Mouse (Mus musculus) testis, adult 2 months (tissue): ENCODE data around the gene Pnpla1. TPM values are rescaled to one million over a fixed set of nuclear protein-coding genes. Genes with fewer than 3 reads are reported as not detected.

Source experiments
- H3K27ac ChIP-seq: fragments of 200-500 bp; 2 replicates; pipeline ENCODE4 v1.5.1; 2012; ENCODE audit warnings: low read depth, low read length; ENCODE audit not compliant: control insufficient read depth, insufficient read depth
- H3K27me3 ChIP-seq: fragments of 200-500 bp; 2 replicates; pipeline ENCODE4 v1.6.1; 2012; ENCODE audit warnings: mild to moderate bottlenecking, low read length, moderate library complexity; ENCODE audit not compliant: control insufficient read depth, insufficient read depth
- H3K36me3 ChIP-seq: fragments of 200-500 bp; 2 replicates; pipeline ENCODE4 v1.6.1; 2012; ENCODE audit warnings: mild to moderate bottlenecking, low read length; ENCODE audit not compliant: control insufficient read depth, insufficient read depth
- H3K4me1 ChIP-seq: fragments of 200-500 bp; 2 replicates; pipeline ENCODE4 v1.6.1; 2012; ENCODE audit warnings: low read length; ENCODE audit not compliant: control insufficient read depth, insufficient read depth
- H3K4me3 ChIP-seq: fragments of 200-500 bp; 2 replicates; pipeline ENCODE4 v1.5.1; 2012; ENCODE audit warnings: low read depth, mild to moderate bottlenecking, low read length, moderate library complexity, mixed read lengths; ENCODE audit not compliant: control insufficient read depth
- CTCF ChIP-seq: fragments of 200-500 bp; IDR thresholded peaks from 2 replicates; pipeline ENCODE4 v1.5.1; 2012; ENCODE audit warnings: low read depth, mild to moderate bottlenecking, inconsistent platforms, low read length, moderate library complexity; ENCODE audit not compliant: control insufficient read depth, insufficient read depth, insufficient replicate concordance
- POLR2A ChIP-seq: fragments of 200-500 bp; IDR thresholded peaks from 2 replicates; pipeline ENCODE4 v1.6.1; 2012; ENCODE audit warnings: low read depth, mild to moderate bottlenecking, inconsistent platforms, low read length, moderate library complexity; ENCODE audit not compliant: control insufficient read depth
- polyA plus RNA-seq: library from polyadenylated mRNA; depleted of rRNA; stranded (reverse); fragments of >200 nt; gene quantifications from 2 replicates; pipeline ENCODE4 v1.2.3, GENCODE M21; 2012

The Pnpla1 gene
- polyA plus RNA-seq, 1 experiment = 0.79 TPM

- Histone ChIP-seq H3K36me3 (no peaks in the 10 kb centered on the region), H3K4me1 (peaks cover 23% of the 10 kb centered on the region), H3K4me3 (no peak overlapping the region), H3K27me3 (no peaks in the 10 kb centered on the region), H3K27ac (no peak overlapping the region)
- TF ChIP-seq CTCF = peak; percentile 36; the same call in 1 of the 2 replicates
- no peak for TF ChIP-seq POLR2A
Observed at GRCm38 (mm10) chr17:28910139-28910538, 51.9 kb downstream of the Pnpla1 start.

- TF ChIP-seq CTCF (no peak), POLR2A (no peak)
- H3K27ac ChIP-seq = no peak overlapping the region
Observed at GRCm38 (mm10) chr17:28913200-28913599, 55.0 kb downstream of the Pnpla1 start.

DNA sequence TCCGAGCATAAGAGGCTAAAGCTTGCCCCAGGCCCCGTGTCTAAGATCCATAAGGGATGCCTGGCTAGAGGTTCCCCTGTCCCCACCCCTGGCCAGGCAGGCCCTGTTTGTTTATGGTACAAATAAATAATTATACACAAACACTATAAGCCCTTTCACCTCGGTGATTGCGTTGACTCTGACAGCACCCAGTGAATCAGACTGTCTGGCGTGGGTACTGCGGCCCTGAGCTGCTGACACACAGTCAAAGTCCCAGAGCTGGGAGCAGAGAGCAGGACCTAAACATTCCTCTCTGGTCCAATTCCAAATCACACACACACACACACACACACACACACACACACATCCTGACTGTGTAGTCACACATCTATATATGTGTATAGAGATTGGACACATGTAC is 55.7 kb downstream of the Pnpla1 start:
- Histone ChIP-seq H3K4me1 (peaks cover 14% of the 10 kb centered on the region), H3K4me3 (no peak overlapping the region), H3K27me3 (no peaks in the 10 kb centered on the region), H3K36me3 (no peaks in the 10 kb centered on the region), H3K27ac (no peak overlapping the region)
- TF ChIP-seq POLR2A = no peak
- no peak for TF ChIP-seq CTCF

More at GRCm38 (mm10) chr17:28913200-28913599, 55.0 kb downstream of the Pnpla1 start:
- Histone ChIP-seq H3K4me3 (no peak overlapping the region), H3K4me1 (peaks cover 18% of the 10 kb centered on the region), H3K36me3 (no peaks in the 10 kb centered on the region), H3K27me3 (no peaks in the 10 kb centered on the region)

- Histone ChIP-seq H3K27ac (no peak within 1 kb of the TSS), H3K36me3 (no peaks in the 10 kb centered on the region), H3K27me3 (no peaks in the 10 kb centered on the region), H3K4me3 (no peak within 1 kb of the TSS), H3K4me1 (peaks cover 7% of the 10 kb centered on the region)
- TF ChIP-seq CTCF = no peak
Observed at GRCm38 (mm10) chr17:28915060-28915628, 56.9 kb downstream of the Pnpla1 start, which contains the start of gene 4930539E08Rik. 4930539E08Rik (minus strand) TSS chr17:28915324.

DNA sequence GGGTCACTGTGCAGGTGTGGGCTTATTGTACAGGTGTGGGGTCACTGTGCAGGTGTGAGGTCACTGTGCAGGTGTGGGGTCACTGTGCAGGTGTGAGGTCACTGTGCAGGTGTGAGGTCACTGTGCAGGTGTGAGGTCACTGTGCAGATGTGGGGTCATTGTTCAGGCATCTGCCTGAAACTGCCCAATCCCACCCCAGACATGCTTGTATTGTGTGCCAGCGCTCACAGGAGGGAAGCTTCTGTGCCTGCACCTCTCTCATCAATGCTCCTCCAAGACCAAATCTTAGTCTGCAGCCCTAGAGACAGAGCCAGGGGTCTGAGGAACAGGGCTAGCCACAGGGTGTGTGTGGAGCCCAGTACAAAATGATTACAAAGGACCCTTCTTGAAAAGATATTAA is 58.3 kb downstream of the Pnpla1 start:
- no peak overlapping the region for H3K4me3 ChIP-seq
- no peaks in the 10 kb centered on the region for H3K27me3 ChIP-seq
- H3K4me1 ChIP-seq = peaks cover 5% of the 10 kb centered on the region
- no peak for TF ChIP-seq CTCF
- no peak for TF ChIP-seq POLR2A
- H3K27ac ChIP-seq = no peak overlapping the region
- H3K36me3 ChIP-seq = no peaks in the 10 kb centered on the region

- TF ChIP-seq CTCF = no peak
- TF ChIP-seq POLR2A = no peak
- Histone ChIP-seq H3K27ac (peak overlapping the region; percentile 46; the same call in 1 of the 2 replicates), H3K4me1 (peaks cover 2% of the 10 kb centered on the region; the same call in 1 of the 2 replicates), H3K4me3 (no peak overlapping the region), H3K27me3 (no peaks in the 10 kb centered on the region), H3K36me3 (no peaks in the 10 kb centered on the region)
Observed at GRCm38 (mm10) chr17:28921086-28921485, 62.9 kb downstream of the Pnpla1 start.

- Histone ChIP-seq H3K4me1 (peaks cover 4% of the 10 kb centered on the region), H3K36me3 (no peaks in the 10 kb centered on the region), H3K4me3 (no peak overlapping the region), H3K27ac (peak overlapping the region; percentile 62), H3K27me3 (no peaks in the 10 kb centered on the region)
- TF ChIP-seq POLR2A (no peak), CTCF (no peak)
Observed at GRCm38 (mm10) chr17:28922096-28922495, 63.9 kb downstream of the Pnpla1 start.
